Mouse (Mus musculus) ES-E14 (cell line): ENCODE measurements around the gene Klhdc4.

Experiments
- CHD2 ChIP-seq: IDR thresholded peaks from 2 replicates; pipeline ENCODE4 v1.6.1; 2014; ENCODE audit warnings: mild to moderate bottlenecking, low read depth, low read length, inconsistent platforms
- MAFK ChIP-seq: IDR thresholded peaks from 2 replicates; pipeline ENCODE4 v1.6.1; 2014; ENCODE audit warnings: mild to moderate bottlenecking, low read depth, low read length, inconsistent platforms; ENCODE audit not compliant: insufficient read depth
- ZC3H11A ChIP-seq: IDR thresholded peaks from 2 replicates; pipeline ENCODE4 v1.6.1; 2012; ENCODE audit warnings: low read depth, mild to moderate bottlenecking, inconsistent platforms, low read length, borderline replicate concordance
- ZNF384 ChIP-seq: IDR thresholded peaks from 2 replicates; pipeline ENCODE4 v1.6.1; 2012; ENCODE audit warnings: low read depth, low read length, inconsistent platforms

GRCm38 (mm10) chr8:121865356-121865755 lies 36.0 kb upstream of the Klhdc4 start:
- no peak for TF ChIP-seq ZNF384
- TF ChIP-seq ZC3H11A, result no peak
- no peak for TF ChIP-seq CHD2
- no peak for TF ChIP-seq MAFK
